In genomic region chr6:88147411-88148003, GRCm38 (mm10) we compare ENCODE assay signal across 8 mouse cellular contexts. TPM values are rescaled to one million over a fixed set of nuclear protein-coding genes. Genes with fewer than 3 reads are reported as not detected.
DNase-seq lines count a peak whose midpoint lies in the region; ATAC-seq lines count a peak whose summit lies in the region.

No protein-coding gene starts in this region.

- H3K27ac ChIP-seq in hindbrain, embryonic 13.5 days, result peak overlapping the region; percentile 24; the same call in 1 of the 2 replicates
- H3K27ac ChIP-seq in hindbrain, embryonic 14.5 days, result no peak overlapping the region
- no peak overlapping the region for H3K27ac ChIP-seq in embryonic facial prominence, embryonic 15.5 days (replicated peaks)
- peak overlapping the region; percentile 14 for H3K27ac ChIP-seq in kidney, embryonic 15.5 days

- 74% methylated on average over 16 of the region's 16 CpGs for WGBS in hindbrain, embryonic 13.5 days
- 68% methylated on average over 16 of the region's 16 CpGs for WGBS in hindbrain, embryonic 14.5 days
- 56% methylated on average over 16 of the region's 16 CpGs for whole genome bisulfite sequencing in embryonic facial prominence, embryonic 15.5 days
- WGBS in kidney, embryonic 15.5 days, result 59% methylated on average over 16 of the region's 16 CpGs

- ATAC-seq in hindbrain, embryonic 13.5 days (ENCODE audit: low FRiP score), result 0 out of 2 replicates have a peak, but pooled peaks have one; percentile 28
- ATAC-seq in hindbrain, embryonic 14.5 days (ENCODE audit: low FRiP score), result no peak
- ATAC-seq in embryonic facial prominence, embryonic 15.5 days (ENCODE audit: insufficient number of reproducible peaks, low FRiP score, low TSS enrichment, low read depth), result peak; percentile 35; the same call in 1 of the 2 replicates
- peak; percentile 68; the same call in 1 of the 2 replicates for ATAC-seq in kidney, embryonic 15.5 days (replicated peaks; ENCODE audit: low FRiP score)
- peak; percentile 42 for ATAC-seq in megakaryocyte progenitor cell, adult 5-6 weeks (replicated peaks; ENCODE audit: poor library complexity)

- no peaks in the 10 kb centered on the region for H3K36me3 ChIP-seq in hindbrain, embryonic 13.5 days
- H3K36me3 ChIP-seq in hindbrain, embryonic 14.5 days (replicated peaks; ENCODE audit: control insufficient read depth, insufficient read depth), result no peaks in the 10 kb centered on the region
- no peaks in the 10 kb centered on the region for H3K36me3 ChIP-seq in embryonic facial prominence, embryonic 15.5 days
- H3K36me3 ChIP-seq in kidney, embryonic 15.5 days, result no peaks in the 10 kb centered on the region

- peaks cover 13% of the 10 kb centered on the region; the same call in 1 of the 2 replicates for H3K4me1 ChIP-seq in hindbrain, embryonic 13.5 days (replicated peaks)
- H3K4me1 ChIP-seq in hindbrain, embryonic 14.5 days (replicated peaks; ENCODE audit: control insufficient read depth, insufficient read depth, low read length), result no peaks in the 10 kb centered on the region
- H3K4me1 ChIP-seq in embryonic facial prominence, embryonic 15.5 days, result peaks cover 18% of the 10 kb centered on the region
- H3K4me1 ChIP-seq in kidney, embryonic 15.5 days, result peaks cover 20% of the 10 kb centered on the region; the same call in 1 of the 2 replicates

- no peak overlapping the region for H3K4me2 ChIP-seq in hindbrain, embryonic 13.5 days
- no peak overlapping the region for H3K4me2 ChIP-seq in hindbrain, embryonic 14.5 days (replicated peaks)
- no peak overlapping the region for H3K4me2 ChIP-seq in embryonic facial prominence, embryonic 15.5 days (replicated peaks)
- 0 out of 2 replicates have a peak overlapping the region, but pooled peaks have one; percentile 4 for H3K4me2 ChIP-seq in kidney, embryonic 15.5 days

- H3K9me3 ChIP-seq in hindbrain, embryonic 13.5 days, result no peaks in the 10 kb centered on the region
- H3K9me3 ChIP-seq in hindbrain, embryonic 14.5 days (ENCODE audit: control insufficient read depth, low read length), result no peaks in the 10 kb centered on the region
- H3K9me3 ChIP-seq in embryonic facial prominence, embryonic 15.5 days (replicated peaks), result no peaks in the 10 kb centered on the region
- H3K9me3 ChIP-seq in kidney, embryonic 15.5 days (replicated peaks), result no peaks in the 10 kb centered on the region

- no peak overlapping the region for H3K9ac ChIP-seq in hindbrain, embryonic 13.5 days
- H3K9ac ChIP-seq in hindbrain, embryonic 14.5 days, result no peak overlapping the region
- no peak overlapping the region for H3K9ac ChIP-seq in embryonic facial prominence, embryonic 15.5 days
- no peak overlapping the region for H3K9ac ChIP-seq in kidney, embryonic 15.5 days

- H3K27me3 ChIP-seq in hindbrain, embryonic 13.5 days, result no peaks in the 10 kb centered on the region
- H3K27me3 ChIP-seq in hindbrain, embryonic 14.5 days (ENCODE audit: control insufficient read depth, insufficient read depth, low read length), result no peaks in the 10 kb centered on the region
- no peaks in the 10 kb centered on the region for H3K27me3 ChIP-seq in embryonic facial prominence, embryonic 15.5 days
- no peaks in the 10 kb centered on the region for H3K27me3 ChIP-seq in kidney, embryonic 15.5 days

- no peak overlapping the region for H3K4me3 ChIP-seq in hindbrain, embryonic 13.5 days
- H3K4me3 ChIP-seq in hindbrain, embryonic 14.5 days (replicated peaks; ENCODE audit: low read length), result no peak overlapping the region
- no peak overlapping the region for H3K4me3 ChIP-seq in embryonic facial prominence, embryonic 15.5 days (replicated peaks)
- no peak overlapping the region for H3K4me3 ChIP-seq in kidney, embryonic 15.5 days (replicated peaks)

- DNase-seq in hindbrain, embryonic 14.5 days (ENCODE audit: low spot score), result no peak
- DNase-seq in MN1 (ENCODE audit: low spot score), result peak; percentile 68
- no peak for DNase-seq in spleen, postnatal 36 days (ENCODE audit: low spot score in 2 of 2)
- no peak for DNase-seq in embryo, embryonic 9.5 days (ENCODE audit: extremely low spot score)

RNA-seq across cellular contexts. Expression of gene Gata2, which starts 46.2 kb away (rescaled TPM):
- polyA plus RNA-seq in hindbrain, embryonic 13.5 days (2015; fragmentation: Nextera tagmentation; extraction: Ambion mirVana), result 20.6 and 27.0 TPM in 2 replicates
- polyA plus RNA-seq in hindbrain, embryonic 14.5 days (2014; fragmentation: Nextera tagmentation; extraction: Ambion mirVana), result 19.1 and 19.2 TPM in 2 replicates
- polyA plus RNA-seq in embryonic facial prominence, embryonic 15.5 days (2015; fragmentation: Nextera tagmentation; extraction: Ambion mirVana), result 43.8 and 56.3 TPM in 2 replicates
- 42.1 and 59.5 TPM in 2 replicates for polyA plus RNA-seq in kidney, embryonic 15.5 days (2015; fragmentation: Nextera tagmentation; extraction: Ambion mirVana)
- total RNA-seq in megakaryocyte progenitor cell, adult 5-6 weeks (2015), result 11.2 and 19.8 TPM in 2 replicates
- 6.0 and 10.1 TPM in 2 replicates for total RNA-seq in megakaryocyte progenitor cell, adult 5-6 weeks (2017)

Comparison
In these comparisons a context has a peak if more than half of its experiments do, and no peak if none do; other contexts are left out.
1. H3K27ac ChIP-seq: peak in hindbrain, embryonic 13.5 days (single experiment) and kidney, embryonic 15.5 days (single experiment); none in hindbrain, embryonic 14.5 days (single experiment) and embryonic facial prominence, embryonic 15.5 days (single experiment).